Mouse (Mus musculus) ovary, postnatal 14 days (tissue): ENCODE results near the gene Casc3.

ENCODE experiments used
- DNase-seq: peaks from one replicate; pipeline ENCODE4 v3.0.0; 2022; ENCODE audit warnings: low spot score

Casc3 gene

DNA sequence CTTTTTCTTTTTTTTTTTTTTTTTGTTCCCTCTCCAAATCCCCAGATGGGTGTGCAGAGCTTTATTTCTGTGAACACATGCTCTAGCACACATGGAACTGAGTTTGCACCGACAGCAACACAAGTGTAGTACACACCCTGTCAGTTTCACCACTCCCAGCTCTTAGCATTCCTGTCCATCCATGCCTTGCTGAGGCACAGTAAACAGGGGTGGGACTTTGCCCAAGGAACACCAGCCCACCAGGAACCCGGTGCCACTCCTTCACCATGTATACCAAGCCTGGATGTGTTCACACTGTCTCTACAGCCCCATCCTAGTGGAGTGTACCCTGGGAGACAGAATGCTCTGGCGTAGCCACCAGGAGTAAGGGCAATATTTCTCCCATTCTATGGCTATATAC lies 31.0 kb downstream of the Casc3 start:
- DNase-seq, result no peak

DNA sequence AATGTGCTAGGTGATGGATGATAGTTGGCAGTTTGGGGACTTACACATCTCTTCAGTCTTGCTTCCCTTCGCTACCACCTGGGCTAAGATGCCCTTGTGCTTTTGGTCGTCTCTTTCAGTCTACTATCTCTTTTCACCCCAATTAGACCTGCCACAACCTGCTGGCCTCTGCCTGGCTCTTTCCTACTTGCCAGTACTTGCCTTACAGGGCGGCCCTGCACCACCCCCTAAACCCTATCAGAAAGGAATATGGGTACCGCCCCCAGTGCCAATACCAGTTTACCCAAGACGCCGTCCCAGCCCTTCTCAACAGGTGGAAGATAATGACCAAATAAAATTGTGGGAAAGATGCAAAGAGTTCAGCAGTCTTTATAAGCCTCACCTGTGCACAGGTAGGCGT lies 31.4 kb downstream of the Casc3 start:
- DNase-seq, result no peak

DNA sequence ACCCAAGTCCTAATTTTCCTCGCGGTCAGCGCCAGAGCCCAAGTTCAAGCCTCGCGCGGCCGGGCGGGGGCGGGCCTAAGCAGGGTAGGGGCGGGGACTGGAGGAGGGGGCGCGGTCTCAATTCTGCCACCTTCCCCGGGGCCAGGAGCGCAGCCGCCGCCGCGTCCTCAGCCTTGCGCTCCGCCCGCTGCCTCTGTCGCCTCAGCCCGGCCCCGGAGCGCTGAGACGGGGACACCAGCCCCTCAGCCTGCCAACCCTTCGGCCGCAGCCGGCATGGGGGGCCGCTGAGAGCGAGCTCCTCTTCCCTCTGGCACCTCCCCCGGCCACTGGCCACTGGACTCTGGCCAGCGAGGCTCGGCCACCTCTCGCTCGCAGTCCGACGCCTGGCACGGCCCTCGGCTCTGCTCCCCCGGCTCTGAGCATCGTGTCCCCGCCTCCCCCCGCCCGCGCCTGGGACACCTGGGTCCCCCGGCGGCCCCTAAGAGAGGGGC lies 32.0 kb downstream of the Casc3 start, which contains the start of gene Rapgefl1:
Gene Rapgefl1, plus strand, starts transcription at position 135 of the 491 bp plus-strand sequence.
- DNase-seq, result peak; percentile 77

DNA sequence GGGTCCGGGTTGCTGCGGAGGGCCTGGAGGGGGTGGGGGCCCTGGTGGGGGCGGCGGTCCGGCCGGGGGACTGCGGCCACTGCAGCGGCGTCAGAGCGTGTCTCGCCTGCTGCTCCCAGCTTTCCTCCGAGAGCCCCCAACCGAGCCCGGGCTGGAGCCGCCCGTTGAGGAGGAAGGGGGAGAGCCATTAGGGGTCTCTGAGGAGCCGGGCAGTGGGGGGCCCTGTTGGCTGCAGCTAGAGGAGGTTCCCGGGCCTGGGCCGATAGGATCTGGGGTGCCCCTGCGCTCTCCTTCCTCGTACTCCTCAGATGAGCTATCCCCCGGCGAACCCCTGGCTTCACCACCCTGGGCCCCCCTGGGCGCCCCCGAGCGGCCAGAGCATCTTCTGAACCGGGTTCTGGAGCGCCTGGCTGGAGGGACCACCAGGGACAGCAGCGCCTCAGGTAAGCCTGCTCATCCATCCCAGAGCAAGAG lies 32.6 kb downstream of the Casc3 start:
- DNase-seq, result no peak

DNA sequence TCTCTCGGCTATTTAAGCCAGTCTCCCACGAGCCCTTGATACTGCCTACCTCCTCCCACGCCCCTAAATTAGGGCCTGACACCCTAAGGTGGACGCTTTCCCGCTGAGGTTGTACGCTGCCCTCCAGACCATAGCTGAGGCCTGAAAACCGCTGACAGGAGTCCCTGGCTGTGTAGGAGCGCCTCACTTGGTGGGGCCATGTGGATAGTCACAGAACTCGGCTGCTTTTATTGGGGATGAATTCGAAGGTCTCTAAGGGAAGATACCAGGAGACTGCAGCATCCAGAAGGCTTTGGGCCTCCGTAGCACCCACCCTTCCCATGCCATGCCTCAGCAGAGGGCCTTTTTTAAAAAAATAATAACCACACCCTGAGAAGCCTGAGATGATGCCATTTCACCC lies 33.2 kb downstream of the Casc3 start:
- no peak for DNase-seq

DNA sequence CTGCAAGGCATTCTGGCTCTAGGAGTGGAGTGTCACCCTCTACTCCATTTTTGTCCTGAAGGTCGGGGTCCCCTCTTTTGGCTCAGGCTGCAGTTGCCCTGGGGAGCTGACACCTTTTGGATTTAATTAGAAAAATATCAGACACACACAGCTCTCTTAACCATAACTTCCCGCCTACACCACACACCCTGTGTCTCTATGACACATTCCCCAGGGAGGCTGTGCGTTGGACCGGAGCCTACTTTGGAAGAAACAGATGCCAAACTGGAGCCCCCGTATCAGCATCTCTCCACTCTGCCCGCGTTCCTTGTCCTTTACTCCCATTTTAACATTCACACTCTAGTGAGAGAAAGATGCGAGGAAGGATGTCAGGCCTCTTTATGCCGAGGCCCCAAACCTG lies 33.8 kb downstream of the Casc3 start:
- no peak for DNase-seq

DNA sequence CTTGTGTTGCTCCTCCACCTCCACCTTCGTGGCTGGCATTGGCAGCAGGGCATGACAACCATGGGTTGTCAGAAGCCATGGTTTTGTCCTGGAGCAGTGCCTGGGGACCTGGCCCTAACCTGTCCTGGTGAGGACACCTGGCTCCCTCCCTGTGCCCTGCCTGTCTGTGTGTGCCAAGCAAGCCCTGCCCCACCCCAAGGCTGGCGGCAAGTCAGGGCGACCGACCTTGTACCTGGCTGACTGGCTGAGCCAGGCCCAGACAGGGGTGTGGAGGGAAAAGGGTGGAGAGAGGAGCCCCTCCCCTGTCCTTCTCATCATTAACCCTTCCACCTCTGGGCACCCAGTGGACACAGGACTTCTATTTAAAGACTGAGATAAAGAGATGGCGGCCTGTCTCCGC lies 34.7 kb downstream of the Casc3 start:
- no peak for DNase-seq

DNA sequence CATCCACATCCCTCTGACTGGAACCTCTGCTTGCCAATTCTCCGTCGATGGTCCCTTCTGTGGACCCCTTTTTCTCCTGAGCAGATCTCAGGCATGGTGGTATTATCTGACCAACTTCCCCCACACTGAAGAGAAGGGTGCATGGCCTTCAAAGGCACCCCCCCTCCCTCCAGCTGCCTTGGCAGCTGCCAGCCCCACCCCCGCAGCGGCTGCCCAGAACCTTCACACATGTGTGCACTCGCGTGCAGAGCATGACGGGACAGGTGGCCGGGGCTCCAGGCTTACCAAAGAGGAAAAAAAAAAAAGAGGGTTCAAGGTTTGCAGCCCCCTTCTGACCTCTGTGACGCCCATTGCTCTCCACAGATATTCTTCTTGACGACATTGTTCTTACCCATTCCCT lies 35.2 kb downstream of the Casc3 start:
- DNase-seq, result no peak

DNA sequence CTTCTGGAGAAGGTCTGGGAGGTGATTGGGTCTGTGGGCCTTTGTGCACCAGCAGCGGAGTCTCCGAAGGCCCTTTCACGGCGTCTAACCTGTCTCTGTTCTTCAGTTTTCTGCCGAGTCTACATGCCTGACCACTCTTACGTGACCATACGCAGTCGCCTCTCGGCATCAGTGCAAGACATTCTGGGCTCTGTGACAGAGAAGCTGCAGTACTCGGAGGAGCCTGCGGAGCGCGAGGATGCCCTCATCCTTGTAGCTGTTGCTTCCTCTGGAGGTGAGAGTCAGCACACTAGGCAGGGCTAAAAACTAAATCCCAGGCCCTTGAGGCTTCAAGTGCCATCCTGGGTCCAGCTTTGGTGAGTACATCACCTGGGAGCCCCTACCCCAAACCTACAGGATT lies 41.3 kb downstream of the Casc3 start:
- DNase-seq, result no peak

DNA sequence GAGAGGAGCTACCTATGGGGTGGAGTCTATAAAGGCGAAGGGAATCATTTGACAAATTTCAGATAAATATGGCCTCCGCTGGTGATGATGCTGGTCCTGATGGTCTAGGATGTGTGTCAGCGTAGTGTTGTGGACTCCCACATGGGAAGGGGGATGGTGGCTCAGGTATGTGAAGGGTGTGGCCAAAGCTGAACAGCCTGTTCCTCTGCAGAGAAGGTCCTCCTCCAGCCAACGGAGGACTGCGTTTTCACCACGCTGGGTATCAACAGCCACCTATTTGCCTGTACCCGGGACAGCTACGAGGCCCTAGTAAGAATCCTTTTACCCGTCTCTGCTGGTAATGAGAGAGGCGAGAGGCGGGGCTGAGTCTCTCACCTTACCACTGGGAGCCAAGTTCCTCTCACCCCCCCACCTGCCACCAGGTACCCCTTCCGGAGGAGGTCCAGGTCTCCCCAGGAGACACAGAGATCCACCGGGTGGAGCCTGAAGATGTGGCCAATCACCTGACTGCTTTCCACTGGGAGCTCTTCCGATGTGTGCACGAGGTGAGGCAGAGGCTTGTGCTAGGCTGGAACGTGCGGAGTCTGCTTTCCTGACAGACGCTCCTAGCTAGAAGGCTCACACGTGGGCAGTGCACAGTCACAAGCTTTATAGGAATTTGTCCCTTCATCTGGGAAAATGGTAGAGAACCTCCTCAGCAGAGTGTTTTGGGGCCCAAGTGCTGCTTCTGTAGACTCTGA lies 42.3 kb downstream of the Casc3 start:
- no peak for DNase-seq

DNA sequence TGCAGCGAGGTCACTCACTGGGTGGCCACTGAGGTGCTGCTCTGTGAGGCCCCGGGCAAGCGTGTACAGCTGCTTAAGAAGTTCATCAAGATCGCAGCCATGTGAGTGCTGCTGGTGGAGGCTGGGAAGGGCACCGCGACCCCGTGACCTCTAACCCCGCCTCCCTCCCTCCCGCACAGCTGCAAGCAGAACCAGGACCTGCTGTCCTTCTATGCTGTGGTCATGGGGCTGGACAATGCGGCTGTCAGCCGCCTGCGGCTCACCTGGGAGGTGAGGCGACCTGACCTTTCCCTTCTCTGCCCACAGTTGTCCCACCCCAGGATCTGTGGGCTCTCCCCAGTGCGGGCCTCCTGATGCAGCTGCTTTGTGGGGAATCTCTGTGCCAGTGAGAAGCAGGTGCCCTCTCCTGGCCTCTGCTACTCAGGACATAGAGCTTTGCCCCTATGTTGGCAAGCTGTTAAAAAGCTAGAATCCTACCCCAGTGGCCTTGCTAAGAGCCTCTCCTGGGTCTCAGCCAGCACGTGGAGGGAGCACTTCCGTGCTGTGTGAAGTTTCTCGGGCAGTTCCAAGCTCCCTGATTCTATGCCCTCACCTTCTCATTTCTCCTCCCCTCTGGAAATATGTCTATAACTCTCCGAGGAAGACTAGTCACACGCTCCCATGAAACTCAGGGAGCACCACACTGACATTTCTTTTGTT lies 44.6 kb downstream of the Casc3 start:
- no peak for DNase-seq

DNA sequence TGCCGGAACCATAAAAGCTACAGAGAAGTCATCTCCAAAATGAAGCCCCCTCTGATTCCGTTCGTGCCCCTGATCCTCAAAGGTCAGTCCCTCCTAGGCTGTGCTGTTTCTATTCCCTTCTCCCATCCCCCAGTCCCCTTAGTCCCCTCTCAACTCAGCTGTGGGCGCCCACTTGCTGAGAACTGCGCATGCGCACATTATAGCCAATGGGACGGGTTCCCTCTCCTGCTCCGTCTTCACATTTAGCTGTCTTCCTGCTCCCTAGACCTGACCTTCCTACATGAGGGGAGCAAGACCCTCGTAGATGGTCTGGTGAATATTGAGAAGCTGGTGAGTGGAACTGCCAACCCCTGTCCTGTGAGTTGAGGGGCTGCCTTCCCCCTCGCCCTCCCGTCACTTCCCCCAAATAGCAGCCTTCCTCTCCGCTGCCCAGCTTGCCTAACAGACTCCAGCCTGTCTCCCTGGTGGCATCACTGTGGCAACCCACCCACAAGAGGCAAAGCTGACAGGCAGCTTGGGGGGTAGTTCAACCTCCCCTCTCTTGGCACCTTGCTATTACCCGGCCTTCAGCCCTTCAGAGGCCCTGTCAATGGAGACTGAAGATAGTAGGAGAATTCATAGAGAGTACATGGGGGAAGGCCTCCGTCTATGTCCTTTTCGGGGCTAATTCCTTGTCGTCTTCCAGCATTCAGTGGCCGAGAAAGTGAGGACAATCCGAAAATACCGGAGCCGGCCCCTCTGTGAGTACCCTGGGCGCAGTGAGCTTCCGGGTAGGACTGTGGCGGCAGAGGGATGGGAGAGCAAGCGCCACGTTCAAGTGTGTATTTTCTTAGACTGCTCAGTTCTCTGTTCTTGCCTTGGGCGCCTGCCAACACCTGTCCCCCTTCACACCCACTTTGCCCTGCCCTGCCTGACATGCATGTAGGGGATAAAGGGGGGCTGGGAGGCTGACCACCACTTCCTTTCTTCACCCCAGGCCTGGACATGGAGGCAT lies 45.7 kb downstream of the Casc3 start:
- DNase-seq, result no peak

DNA sequence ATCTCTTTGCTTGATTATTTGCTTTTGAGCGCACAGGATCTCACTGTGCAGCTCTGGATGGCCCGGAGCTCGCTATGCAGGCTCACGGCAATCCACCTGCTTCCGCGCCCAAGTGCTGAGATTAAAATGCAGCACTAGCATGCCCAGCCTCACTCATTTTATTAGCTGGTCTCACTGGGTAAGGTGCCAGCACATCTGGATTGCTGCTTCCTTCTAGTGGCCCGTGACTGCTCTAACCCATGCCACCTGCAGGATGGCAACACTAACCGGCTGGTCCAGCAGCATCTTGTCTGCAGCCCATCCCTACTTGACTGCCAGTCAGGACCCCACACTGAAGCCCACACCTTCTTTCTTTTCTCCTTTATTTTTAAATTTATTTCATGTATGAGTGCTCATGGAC lies 49.4 kb downstream of the Casc3 start:
- no peak for DNase-seq

DNA sequence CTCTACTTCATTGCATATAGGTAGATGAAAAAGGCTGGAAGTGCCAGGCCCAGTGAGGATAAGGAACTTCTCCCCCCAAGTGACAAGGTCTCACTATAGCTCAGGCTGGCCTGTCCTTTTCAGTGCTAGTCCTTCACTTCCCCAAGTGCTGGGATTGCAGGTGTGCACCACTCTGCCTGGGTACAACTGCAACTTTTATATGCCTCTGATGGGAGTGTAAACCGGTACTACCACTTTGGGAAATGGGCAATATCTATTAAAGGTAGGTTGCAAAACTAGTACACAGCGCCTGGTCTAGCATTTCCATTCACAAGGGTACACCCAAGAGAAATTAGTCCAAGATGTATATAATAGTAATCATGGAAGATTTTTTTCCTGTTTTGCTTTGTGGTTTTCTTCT lies 50.0 kb downstream of the Casc3 start:
- DNase-seq, result no peak

DNA sequence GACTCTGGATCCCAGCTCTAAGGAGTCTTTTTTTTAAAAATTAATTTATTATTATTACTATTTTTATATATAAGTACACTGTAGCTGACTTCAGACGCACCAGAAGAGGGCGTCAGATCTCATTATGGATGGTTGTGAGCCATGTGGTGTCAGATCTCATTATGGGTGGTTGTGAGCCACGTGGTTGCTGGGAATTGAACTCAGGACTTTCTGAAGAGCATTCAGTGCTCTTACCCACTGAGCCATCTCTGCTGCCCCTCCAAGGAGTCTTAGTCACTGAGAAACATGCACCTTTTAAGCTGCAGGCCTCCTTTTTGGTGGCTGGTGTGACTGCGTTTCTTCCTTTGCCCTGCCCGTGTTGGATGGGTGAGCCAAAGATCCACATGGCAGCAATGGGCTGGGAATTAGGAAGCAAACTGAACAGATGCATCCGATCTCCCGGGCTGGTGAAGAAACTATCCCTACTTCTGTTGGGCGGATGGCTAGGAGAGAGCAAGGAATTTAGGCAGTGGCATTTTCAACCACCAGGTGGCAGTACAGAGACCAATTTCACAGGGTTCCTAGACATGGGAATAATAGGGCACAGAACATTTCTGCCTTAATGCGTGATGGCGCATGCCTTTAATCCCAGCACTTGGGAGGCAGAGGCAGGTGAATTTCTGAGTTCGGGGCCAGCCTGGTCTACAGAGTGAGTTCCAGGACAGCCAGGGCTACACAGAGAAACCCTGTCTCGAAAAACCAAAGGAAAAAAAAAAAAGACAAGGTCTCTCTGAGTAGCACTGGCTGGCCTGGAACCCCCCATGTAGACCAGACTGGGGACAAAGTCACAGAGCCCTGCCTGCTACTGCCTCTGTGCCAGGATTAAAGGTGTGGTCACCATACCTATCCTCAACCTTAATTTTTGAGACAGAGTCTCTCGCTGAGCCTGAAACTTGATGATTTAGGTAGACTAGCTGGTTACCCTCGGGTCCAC lies 54.3 kb downstream of the Casc3 start:
- DNase-seq, result peak; percentile 93

DNA sequence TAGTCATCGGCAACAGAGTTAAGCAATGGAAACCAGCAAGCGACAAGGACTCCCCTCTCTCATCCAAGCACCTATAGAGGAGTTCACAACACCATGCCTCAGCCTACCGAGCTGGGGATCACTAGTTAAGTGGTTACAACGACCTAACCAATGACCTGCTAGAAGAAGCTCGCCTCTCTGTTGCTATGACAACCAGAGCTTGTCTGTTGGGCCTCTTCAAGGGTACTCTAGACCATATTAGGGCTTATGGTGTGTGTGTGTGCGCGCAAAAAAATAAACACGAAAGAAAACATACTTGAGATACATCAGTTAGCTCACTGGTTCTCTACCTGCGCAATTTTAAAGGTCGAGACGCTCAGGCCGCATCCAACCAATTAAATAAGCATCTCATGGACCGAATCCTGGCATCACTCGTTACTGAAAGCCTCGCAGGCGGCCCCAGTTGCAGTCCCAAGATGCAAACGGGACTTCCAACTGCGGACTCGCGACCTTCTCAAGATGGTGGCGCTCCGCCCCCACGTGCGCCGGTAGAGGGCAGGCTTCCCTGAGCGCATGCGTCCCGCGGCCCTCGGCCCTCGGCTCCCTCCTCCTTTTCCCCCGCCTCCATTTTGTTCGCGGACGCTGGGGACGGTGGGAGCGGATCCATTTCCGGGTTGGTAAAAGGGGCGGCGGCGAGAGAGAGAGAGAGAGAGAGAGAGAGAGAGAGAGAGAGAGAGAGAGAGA lies 58.5 kb downstream of the Casc3 start, which contains the start of gene Wipf2:
Gene Wipf2, plus strand, starts transcription at position 611 of the 723 bp plus-strand sequence.
- peak; percentile 93 for DNase-seq

DNA sequence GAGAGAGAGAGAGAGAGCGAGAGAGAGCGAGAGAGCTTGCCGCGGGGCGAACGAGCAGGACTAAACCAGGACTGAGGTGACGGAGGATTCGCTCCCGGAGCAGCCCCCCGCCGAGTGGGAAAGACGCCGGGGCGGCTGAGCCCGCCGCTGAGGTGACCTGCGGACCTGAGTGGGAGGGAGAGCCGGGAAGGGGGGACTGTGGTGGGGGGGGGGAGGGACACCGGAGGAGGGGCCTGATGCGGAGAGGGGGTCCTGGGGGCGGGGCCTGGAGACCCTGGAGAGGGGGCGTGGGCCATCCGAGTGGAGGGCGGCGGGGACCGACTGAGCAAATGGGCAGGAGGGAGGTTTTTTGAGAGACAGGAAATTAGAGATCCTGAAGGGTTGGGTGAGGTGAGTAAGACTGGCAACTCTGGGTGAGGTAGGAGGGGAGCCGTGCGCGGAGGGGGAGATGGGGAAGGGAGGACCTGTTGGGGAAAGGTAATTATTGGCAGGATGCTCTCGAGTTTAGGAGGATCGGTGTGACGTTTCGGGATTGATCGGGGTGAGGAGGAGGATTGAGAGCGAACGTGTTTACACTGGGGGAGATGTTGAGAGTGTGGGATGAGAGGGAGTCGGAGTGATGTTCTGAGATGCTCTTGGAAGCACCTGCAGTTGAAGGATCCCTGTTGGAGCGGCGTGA lies 59.2 kb downstream of the Casc3 start:
- DNase-seq, result no peak

DNA sequence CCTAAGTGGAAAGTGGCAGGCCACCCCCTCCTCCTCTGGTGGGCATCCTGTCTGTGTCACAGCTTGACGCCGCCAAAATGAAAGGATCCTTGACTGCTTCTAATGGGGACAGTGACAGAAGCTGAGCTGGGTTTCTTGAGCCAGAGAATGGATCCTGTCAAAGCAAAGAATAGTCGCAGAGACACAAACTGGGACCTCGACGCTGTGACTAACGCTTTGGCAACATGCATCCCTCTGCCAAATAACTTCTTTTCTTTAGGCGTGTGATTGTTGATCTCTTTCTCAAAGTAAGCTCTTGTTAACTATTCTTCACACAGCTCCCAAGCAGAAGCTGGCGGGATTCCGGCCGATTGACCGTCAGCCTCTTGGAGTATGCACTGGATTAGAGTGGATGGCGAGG lies 62.6 kb downstream of the Casc3 start:
- no peak for DNase-seq

DNA sequence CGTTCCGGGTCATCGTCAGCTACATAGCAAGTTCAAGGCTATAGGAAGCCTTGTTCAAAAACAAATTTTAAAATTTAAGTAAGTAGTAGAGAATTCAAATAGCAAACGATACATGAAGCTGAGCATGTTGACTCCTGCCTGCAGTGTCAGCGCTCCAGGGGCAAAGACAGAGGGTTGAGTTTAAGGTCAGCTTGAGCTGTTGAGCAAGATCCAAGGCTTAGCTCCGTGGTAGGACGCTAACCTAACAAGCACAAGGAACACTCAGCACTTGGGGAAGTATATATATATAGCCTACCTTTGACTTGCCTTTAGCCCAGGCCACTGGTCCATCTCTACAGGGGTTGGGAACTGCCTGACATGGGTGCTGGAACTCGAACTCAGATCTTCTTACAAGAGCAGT lies 65.2 kb downstream of the Casc3 start:
- no peak for DNase-seq

DNA sequence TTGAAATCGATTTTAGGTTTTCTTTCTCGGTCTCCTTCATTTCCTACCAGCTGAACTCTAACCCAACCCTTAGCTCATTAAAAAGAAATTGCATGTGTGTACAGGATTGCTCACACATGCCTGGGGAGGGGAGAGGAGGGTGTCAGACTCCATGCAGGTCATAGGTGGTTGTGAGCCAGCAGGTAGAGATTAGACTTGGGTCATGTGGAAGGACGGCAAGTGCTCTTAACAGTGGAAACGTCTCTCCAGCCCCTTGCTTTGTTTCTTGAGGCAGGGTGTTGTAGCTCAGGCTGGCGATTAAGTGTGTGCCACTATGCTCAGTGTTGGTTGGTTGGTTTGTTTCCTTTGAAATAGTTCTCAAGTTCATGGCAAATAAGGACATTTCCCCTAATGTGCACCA lies 66.1 kb downstream of the Casc3 start:
- DNase-seq, result no peak
